Mouse (Mus musculus): ENCODE results near the gene Senp3.
"Not testable (repeated sequence)": the region's sequence is repeated elsewhere in the genome, so short reads cannot be mapped to it uniquely, and the experiment has no call there.

DNA sequence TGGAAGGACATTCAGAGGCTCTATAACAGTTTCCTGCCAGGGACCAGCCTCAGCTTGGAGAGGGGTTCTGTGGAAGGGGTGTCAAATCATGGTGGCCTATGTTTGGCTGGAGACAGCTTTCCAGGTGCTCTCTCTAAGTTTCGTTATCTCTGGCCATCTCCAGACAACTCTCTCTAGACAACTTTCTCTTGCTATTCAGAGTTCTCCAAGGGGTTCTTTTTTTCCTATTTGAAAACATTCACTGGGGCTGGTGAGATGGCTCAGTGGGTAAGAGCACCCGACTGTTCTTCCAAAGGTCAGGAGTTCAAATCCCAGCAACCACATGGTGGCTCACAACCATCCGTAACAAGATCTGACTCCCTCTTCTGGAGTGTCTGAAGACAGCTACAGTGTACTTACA, 21.5 kb upstream of the Senp3 start:
- TF ChIP-seq GATA1, TAL1 (IDR thresholded peaks at IDR 0.05; ENCODE audit: low read length): not testable (repeated sequence)

Measured in erythroblast, embryonic 14.5 days (primary cell).